Mouse (Mus musculus): ENCODE measurements around the gene Frat2.
"Not testable (repeated sequence)": the region's sequence is repeated elsewhere in the genome, so short reads cannot be mapped to it uniquely, and the experiment has no call there.

Frat2 gene

DNA sequence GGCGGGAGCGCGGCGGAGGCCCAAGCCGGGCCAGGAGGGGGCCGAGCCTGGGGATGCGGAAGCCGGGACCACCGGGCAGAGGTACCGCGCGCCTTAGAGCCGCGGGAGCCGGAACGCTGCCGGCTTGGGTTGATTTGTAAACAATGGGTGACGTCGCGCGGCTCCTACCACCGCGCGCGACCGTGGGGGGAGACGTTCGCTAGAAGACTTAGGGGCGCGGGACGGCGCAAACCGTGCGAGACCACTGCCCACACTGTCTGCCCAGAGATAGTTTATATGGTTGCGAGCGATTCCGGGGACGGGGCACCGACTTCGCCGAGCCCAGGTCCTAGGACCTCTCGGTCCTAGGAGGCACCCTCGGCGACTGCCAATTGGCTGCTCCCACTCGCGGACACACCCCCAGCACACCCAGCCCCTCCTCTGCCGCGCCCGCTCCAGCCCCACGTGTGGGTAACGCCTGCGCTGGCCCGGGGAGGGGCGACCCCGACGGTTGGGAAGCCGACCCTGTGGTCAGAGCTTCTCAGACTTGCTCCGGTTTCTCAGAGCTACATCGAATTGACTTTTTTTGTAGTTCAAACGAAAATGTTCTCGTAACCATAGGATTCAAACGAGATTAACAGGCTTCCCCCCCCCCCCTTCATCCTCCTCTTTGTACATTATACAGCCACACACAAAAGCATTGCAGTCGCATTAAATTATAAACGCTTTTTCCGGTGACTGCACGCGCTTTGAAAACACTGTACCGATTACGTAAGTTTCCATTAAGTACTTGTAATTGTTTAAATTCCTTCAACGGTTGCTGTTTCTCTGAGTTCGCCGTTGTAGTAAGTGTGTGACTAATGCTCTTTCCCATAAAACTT lies at the start of gene Frat2:
Gene Frat2, minus strand, starts transcription at position 141 of the 860 bp plus-strand sequence.
- peak; percentile 77 for DNase-seq (ENCODE audit: low spot score)

DNA sequence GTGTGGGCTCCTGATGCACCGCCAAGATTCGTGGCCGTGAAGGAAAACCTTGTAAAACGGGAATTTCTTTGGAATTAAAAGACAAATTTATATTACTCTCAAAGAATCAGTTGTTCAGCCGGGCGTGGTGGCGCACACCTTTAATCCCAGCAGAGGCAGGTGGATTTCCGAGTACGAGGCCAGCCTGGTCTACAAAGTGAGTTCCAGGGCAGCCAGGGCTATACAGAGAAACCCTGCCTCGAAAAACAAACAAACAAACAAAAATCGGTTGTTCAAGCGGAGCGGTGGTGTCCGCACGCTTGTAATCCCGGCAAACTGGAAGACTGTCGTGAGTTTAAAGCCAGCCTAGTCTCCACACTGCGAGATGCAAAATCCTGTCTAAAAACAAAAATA lies 48.4 kb upstream of the Frat2 start:
- DNase-seq (ENCODE audit: low spot score), result no peak

DNA sequence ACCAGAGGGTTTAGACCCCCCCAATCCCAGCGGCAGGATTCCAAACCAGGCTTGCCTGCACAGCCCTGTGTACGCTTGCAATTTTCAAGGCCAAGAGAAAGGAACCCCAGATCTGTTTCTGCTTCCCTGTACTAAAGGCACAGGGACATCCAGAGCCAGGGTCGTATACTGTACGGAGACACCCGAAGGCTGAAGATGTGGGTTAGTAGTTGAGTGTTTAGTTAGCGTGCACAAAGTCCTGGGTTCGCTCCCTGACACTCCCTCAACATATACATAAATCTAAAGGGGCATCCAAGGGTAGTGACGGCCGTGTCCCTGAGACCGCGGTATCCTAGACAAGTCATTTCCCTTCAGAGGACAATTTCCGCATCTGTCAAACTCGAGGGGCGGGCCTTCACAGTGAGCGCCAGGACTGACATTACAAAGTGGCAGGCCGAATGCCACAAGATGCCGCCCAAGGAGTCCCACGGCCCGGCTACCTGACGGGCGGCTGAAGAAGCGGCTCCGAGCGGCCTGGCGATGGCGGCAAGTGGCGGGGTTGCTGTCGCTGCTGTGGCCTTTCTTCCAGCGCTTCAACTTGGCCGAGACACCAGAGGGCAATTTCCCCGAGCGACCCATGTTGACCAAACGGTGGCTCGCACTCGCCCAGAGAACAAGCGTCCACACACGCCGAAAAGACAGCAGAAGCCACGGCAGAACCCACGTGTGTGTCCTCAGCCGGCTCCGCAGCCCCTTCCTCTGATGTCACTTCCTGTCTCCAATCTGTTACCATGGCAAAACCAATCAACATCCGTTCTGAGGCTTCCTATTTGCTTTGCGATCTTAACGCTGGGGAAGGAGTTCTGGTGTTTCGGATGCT lies 47.8 kb upstream of the Frat2 start, which contains the start of gene Rrp12:
Gene Rrp12, minus strand, starts transcription at position 714 of the 859 bp plus-strand sequence.
- DNase-seq (ENCODE audit: low spot score), result peak; percentile 22

GRCm38 (mm10) chr19:41894959-41895358 lies 47.0 kb upstream of the Frat2 start:
- DNase-seq (ENCODE audit: low spot score), result no peak

GRCm38 (mm10) chr19:41888191-41888590 lies 40.3 kb upstream of the Frat2 start:
- DNase-seq (ENCODE audit: low spot score), result no peak

- no peak for DNase-seq (ENCODE audit: low spot score)
These were observed 36.0 kb upstream of the Frat2 start for GRCm38 (mm10) chr19:41883882-41884281.

DNA sequence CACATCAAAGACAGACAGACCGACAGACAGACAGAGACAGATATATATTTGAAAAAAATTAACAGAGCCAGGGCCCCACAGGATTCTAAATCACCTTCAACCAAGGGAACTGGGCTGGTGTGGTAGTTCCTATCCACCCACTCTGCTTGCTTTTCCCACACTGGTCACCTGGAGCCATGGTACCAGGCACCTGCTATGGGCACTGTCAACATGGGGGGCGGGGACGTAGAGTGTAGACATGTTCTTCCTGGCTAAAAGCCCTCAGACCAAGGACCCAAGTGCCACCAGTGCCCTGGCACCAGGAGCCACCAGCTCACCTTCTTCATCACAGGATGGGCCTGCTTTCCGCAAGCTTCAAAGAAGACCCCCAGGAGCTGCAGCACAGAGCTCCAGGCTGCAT lies 33.9 kb upstream of the Frat2 start:
- no peak for DNase-seq (ENCODE audit: low spot score)

GRCm38 (mm10) chr19:41874356-41874755 lies 26.4 kb upstream of the Frat2 start:
- no peak for DNase-seq (ENCODE audit: low spot score)

- no peak for DNase-seq (ENCODE audit: low spot score)
These were observed 24.4 kb upstream of the Frat2 start for GRCm38 (mm10) chr19:41872285-41872684.

DNA sequence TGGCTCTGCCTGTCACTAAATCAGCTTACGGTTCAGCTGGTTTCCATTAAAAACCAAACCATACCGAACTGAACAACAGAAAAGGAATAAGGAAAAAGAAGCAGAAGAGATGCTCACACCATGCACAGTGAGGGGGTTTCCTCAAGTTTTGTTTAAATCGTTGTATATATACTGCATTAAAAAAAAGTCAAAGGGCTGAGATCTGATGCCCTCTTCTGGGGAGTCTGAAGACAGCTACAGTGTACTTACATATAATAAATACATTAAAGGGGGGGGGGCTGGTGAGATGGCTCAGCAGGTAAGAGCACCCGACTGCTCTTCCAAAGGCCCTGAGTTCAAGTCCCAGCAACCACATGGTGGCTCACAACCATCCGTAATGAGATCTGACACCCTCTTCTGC lies 22.0 kb upstream of the Frat2 start:
- not testable (repeated sequence) for DNase-seq (ENCODE audit: low spot score)

GRCm38 (mm10) chr19:41869296-41869695 lies 21.4 kb upstream of the Frat2 start:
- DNase-seq (ENCODE audit: low spot score), result no peak

DNA sequence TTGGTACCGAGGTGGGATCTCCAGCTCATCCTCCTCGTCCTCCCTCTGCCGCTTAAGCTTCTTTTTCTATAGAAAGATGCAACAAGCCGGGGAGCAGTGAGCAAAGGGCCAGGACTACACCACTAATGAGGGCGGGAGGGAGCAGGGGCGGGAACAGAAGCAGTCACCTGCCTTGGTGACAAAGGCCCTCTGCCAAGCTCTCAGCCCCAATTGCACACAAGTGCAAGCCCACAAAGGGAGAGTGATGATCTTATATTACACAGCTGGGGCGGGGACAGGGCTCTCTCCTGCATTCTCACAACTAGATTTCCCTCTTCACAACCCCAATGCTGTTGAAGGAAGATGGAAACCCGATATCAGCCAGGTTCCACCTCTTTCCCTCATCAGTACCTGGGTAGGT lies 18.8 kb upstream of the Frat2 start:
- no peak for DNase-seq (ENCODE audit: low spot score)

DNA sequence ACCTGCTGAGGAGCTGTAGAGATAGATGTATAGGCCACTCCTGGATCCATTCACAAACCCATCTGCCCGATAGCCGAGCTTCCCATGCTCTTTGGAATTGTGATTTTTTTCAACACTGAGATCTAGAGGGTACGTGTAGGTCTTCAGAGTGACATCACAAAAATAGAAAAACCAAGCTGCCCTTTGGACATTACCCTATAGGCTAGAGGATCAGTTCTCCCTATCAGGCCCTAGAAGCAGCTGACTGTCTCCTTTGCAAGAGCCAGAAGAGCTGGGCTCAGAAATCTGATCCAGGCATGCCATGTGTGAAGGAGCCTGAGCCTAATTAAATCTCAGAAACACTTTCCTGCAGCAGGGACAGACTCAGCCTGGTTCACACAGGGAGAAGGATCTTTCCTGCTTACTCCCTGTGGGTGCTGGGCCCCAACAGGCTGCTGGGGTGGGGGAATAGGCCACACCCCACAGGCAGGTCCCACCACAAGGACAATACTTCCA lies 9.9 kb upstream of the Frat2 start:
- no peak for DNase-seq (ENCODE audit: low spot score)

GRCm38 (mm10) chr19:41857086-41857762 lies 9.3 kb upstream of the Frat2 start:
- no peak for DNase-seq (ENCODE audit: low spot score)

GRCm38 (mm10) chr19:41852423-41852822 lies 4.5 kb upstream of the Frat2 start:
- no peak for DNase-seq (ENCODE audit: low spot score)

DNA sequence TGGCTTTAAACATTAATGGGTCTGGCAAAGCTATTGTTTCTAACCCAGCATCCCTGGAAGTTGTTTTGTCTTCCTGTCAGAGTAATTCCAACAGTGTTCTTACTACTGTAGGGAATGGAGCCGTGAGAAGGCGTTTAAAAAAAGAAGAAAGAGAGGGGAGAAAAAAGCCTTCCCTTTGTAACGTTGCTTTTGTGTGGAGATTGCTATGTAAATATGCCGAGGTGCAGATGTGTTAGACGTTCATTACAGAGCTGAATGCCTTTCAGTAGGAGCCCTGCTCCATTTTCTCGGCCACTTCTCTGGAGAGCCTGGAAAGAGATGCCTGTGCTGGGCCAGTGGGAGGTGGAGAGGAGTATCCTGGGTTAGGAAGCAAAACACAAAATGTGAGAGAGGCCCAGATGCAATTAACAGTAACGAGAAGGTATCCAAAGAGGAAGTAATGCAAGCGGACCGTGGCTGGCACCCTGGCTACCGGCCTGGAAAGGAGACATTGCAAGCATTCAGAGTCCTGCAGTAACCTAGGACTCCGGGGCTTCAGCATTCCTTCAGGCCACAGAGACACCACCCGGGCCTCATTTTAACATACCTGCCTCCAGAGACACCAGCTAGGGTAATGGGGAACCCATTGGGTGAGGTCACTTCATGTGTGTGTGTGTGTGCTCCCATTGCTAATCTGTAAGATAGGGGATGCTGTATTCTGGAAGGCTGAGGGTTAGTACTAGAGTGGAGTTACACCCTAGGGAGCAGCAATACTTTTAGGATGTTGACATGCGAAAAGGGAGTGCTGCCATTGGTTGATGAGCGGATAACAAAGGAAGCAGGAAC lies 3.0 kb upstream of the Frat2 start:
- DNase-seq (ENCODE audit: low spot score), result no peak

DNA sequence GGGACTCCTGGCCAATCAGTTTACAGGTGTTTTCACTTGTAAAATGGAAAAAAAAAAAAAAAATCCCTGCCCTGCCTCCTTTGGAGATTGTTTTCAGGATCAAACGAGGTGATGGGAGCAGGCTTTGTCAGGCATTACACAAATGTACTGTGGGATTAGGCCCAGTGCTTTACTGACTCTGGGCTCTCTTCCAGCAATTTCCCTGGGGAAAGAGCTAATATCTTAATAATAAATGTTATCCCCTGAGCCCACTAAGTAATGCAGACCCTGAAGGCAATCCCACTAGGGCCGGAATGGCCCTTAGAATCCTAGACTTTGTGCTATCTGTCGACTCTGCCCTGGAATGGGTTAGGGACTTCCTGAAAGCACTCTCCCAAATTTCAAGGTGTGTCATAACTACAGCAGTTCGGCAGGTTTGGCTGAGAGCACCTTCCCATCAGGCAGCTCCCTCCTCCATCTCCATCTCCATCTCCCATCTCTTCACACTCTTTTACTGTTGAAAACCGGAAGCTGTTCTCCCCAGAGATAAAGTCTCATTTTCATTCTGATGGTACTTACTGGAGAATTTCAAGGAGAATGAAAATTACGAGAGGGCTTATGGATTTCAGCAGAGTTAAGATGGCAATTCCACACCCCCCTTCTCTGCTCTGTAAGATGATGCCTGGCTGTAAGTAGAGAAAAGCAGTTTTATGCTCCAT lies 2.2 kb upstream of the Frat2 start:
- DNase-seq (ENCODE audit: low spot score), result no peak

DNA sequence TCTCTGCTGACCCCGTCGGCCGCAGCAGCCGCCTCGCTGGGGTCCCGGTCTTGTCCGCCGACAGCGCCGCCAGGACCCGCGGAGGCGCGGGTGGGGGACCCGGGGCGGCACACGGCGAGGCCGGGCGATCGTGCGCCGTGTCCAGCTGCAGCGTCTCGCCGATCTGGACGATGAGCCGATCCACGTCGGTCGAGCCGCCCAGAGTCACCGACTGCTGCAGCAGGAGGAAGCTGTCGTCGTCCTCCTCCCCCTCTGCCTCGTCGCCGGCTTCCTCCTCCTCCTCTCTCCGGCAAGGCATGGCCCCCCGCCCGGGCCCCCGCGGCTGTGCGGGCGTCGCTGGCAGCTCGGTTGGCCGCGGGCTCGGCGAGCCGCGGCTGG lies 329 bp downstream of the Frat2 start:
- not testable (repeated sequence) for DNase-seq (ENCODE audit: low spot score)

GRCm38 (mm10) chr19:41847091-41847581 lies 796 bp downstream of the Frat2 start:
- no peak for DNase-seq (ENCODE audit: low spot score)

- DNase-seq (ENCODE audit: low spot score), result no peak
These were observed 1.4 kb downstream of the Frat2 start for GRCm38 (mm10) chr19:41846366-41847090.
